Mouse (Mus musculus) mesoderm, embryonic 11.5 days (tissue): ENCODE measurements around the gene Sox5.

Source experiments
- DNase-seq: peaks from one replicate; pipeline ENCODE4 v3.0.0-alpha.2; 2012; ENCODE audit warnings: low read depth, low spot score

Gene Sox5

DNA sequence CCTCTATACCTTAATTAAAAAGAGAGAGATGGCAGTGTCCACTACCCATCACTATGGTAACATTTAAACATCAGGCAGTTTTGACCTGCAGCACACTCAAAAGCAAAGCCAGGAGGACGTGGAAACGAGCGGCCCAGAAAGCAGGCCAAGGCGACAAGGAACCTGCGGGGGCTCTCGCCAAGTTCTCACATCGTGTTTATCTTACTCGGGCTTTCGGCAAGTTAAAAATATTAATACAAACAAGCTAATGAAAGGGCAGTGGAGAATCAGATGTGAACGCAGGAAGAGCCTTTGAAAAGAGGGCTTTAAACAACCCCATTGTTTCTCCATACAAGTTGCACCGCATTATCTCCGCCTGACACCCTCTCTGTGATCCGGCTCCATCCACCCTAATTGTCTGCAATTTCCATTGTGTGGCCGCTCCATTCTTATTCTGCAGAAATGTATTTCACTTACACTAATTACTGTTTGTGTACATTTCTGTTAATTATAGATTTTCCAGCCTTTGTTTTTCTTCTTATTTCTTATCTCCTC, 444.3 kb downstream of the Sox5 start:
- no peak for DNase-seq

DNA sequence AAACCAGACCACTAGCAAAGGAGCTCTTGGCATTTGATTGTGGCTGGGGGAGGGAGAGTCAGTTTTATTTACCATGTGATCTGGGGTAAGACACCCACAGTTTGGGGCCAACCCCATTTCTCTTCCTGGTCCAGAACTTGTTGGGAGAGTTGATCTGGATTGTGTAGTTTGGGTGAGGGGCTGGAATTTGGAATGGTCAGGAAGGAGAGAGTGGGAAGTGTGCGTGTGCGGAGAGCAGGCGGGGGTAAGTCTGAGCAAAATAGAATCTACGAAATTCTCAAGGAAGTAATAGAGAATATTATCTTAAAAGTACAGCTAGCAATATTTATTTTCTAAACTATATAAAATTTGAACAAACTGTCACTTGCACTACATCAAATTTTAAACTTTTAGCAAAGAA, 445.0 kb downstream of the Sox5 start:
- no peak for DNase-seq

DNA sequence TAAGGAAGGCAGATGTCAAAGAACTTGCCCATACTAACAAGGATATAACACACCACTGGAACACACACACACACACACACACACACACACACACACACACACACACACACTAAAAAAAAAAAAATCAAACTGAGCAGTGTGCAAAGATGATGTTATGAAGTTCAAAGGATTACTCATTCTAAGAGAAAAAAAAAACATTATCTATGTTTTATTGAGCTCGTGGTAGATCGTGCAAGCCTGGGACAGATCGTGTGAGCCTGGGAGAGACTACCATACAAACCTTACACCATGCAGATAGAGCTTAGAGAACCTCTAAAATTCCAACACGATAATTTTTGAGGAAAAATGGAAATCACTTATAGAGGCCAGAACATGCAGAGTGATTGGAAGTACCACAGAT, 448.6 kb downstream of the Sox5 start:
- no peak for DNase-seq

DNA sequence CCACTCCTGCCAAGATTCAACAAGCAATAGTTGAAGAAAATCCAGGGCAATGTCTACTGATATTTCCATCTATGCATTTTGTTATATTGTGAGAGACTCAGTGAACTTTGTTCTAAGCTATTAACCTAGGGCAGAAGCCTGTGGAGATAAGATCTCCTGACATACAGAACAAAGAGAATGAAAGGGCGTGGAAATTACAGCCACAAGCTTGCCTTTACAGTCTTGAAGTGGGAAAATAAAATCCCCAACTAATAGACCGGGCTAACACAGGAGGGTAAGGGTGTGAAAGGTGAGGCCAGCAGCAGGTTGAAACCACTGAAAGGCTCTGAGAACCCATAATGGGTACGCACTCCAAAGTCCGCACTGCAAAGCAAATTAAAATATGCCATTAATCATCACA, 449.8 kb downstream of the Sox5 start:
- no peak for DNase-seq

DNA sequence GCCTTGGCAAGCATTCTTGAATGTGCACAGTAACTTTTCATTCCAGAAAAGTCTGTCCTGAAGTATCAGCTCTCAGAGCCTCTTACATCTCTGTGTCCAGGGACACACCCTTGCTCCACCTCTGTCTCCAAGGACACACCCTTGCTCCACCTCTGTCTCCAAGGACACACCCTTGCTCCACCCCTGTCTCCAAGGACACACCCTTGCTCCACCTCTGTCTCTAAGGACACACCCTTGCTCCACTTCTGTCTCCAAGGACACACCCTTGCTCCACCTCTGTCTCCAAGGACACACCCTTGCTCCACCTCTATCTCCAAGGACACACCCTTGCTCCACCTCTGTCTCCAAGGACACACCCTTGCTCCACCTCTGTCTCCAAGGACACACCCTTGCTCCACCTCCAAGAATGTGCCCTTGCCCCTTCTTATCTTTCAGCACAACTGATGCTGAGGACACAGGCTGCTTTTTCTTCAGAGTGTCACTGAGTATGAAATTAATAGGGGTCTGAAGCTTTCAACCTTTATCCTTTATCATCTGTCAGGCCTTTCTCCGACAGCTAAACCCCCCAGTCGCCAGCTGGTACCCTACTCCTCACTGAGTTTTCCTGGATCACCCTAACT, 452.4 kb downstream of the Sox5 start:
- DNase-seq, result no peak

DNA sequence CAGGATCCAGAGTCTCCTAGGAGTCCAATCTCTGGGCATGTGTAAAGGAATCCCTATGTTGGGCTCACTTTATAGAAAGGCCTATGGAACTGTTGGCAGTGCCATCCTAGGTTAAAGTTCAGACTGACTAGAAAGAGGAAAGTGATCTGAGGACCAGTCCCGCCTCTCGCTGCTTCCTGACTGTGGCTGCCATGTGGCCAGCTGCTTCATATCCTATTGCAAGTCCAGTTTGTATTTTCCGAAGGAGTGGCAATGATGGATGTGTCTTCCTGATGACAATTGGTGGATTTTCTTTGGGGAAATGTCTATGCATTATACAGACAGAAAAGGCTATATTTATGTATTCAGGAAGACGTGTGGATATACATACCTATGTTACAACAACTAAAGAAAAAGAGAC, 453.0 kb downstream of the Sox5 start:
- no peak for DNase-seq

DNA sequence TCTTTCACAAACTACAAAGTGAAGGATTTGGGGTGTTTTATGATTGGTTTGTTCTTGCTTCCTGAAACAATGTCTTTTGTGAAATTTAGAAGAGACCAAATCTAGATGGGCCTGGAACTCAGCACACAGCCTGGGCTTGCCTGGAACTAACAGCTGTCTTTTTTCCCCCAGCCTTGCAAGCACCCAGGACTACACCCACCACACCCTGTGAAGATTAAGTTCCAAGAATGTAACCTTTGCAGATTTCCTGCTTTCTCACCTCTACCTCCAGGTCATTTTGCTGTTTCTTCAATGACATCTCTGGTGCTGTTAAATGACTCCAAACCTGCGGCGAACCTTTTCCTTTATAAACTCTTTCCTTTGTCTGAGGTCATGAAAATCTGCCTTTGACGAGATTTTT, 455.0 kb downstream of the Sox5 start:
- no peak for DNase-seq

DNA sequence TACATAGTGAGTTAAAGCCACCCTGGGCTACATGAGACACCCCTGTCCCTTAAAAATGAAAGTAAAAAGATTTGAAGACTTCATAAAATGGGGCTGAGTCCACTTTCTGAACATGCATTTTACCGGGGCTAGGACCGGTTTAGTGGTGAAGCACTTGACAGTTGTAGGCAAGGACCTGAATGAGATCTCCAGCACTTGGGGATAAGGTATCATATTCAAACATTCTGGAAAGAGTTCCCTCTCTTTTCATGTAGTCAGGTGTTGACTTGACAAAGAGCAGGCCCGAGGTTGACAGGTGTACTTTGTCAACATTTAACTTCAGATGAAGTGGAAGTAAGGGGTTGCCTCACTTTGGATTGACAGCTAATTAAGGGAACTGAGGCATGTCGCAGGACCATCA, 458.4 kb downstream of the Sox5 start:
- no peak for DNase-seq

DNA sequence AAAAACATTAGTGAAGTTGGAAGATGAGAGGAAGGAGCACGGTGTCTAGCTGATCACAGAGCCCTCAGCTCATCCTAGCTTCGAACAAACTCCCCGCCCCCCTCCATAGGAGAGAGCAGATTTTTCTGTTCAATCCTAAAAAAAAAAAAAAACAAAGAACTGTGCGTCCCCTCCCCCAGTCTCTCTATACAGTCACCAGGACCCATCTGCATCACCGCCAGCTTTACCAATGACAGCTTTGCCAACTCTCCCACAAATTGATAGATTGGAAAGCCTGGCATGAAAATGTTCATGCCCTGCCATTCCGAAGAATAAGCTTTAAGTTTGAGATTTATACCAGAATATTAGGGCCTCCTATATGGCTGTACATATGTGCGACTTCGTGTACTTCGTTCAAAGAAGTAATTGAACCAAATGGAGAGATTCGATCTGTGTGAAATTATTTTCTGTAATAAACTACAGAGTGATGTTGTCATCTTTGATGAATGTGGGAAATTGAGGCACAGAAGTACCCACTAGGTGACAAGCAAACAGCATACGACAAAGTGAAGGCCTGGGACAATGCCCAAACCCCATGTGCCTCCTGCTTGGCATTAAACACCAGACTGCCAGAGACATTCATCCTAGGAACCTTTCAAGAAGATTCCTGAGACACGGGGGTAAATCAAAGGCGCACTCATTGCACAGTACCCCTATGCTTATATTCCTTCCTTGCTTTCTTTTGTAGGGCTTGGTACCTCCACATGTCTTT, 459.3 kb downstream of the Sox5 start:
- DNase-seq, result no peak

DNA sequence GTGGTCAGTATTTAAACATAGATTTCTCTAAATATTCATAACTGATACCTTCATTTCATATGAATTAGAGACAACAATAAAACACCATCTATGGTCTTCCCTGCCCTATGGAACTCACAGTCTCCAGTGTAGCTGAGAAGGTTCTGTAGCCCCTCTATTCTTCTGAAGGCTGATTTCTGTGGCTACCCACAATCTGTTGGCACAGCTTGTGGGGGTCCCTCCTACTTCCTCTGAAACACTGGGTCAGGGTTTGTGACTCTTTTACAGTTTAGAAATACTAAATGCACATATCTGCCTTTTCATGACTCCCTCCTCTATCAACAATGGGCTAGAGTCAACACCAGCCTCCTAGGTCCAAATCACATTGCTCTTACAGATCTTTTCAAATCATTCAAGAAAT, 461.4 kb downstream of the Sox5 start:
- no peak for DNase-seq

DNA sequence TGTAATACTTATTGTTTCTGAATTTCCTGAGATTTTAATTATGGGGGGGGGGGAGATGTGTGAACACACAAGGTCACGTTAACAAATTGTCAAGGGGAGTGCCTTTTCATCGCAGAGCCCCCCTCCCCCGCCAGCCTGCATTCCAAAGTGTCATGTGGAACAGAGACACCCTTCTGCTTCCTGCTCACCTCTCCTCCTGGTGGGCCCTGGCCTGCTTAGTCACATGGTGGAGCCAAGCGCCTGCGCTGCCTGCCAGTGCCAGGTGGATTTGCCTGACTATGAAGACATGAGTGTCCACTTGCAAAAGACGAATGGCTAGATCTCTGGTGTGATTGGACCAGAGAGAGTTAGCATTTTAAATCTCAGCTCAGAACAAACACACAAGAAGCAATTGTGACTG, 462.1 kb downstream of the Sox5 start:
- DNase-seq, result no peak

DNA sequence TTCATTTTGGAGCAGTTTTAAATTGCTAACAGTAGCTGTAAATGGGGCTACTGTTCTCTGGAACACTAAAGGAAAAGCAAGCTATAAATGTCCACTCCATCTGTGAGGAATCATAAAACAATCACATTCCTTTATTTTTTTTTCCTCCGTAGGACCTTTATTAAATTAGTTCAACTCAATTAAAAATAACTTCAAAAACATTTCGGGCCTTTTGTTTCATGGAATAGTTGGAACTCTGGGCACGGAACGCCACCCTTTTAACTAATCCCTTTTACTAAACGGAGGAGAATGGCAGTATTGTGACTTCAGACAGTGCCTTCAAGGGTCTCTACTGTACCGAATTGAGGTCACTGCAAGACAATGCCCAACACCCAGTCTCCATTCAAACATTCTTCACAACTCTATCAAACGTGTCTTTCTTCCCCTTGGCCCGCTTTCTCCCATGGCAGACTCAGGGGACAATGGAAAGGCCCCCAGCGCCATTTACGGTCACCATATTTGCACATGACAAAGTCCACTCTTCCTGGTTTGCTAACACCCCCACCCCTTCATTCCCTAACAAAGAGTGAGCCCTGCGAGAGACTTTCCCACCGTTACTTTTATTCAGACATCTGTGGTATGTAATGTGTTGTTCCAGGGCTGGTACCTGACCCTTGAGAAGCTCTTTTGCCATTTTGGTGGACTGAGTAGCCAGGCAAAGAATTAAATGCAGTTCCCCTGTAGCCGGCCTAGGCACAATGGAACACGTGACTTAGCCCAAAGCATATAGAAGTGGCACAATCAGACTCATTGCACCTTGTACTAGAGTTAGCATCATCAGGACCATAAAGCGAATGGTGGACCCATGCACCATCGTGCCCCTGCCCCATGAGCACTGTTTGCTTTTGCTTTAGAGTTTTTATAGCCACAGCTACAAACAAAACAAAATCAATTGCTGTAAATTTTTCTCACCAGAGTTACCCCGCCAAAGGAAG, 468.7 kb downstream of the Sox5 start:
- DNase-seq, result peak; percentile 79

DNA sequence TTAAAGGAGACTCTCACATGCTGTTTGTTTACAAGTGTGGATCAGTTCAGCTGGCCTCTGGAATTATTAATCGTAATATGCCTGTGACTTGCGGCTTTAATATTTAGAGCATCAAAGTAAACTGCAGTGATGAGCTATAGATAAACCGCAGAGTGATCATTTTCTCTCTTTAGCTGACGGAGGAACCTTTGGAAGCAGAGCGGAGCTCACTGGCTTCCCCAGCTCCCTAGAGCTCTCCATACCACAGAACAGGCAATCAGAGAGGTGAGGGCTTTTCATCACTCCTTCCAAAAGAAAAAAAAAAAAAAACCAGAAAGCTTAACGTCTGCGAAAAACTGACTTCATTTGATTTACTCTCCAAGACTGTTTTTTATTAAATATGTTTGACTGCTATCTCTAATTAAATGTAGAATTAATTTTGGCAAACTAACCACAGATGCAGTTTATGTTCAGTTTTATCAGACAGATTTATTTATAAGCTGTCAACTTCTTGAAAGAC, 469.4 kb downstream of the Sox5 start:
- no peak for DNase-seq

DNA sequence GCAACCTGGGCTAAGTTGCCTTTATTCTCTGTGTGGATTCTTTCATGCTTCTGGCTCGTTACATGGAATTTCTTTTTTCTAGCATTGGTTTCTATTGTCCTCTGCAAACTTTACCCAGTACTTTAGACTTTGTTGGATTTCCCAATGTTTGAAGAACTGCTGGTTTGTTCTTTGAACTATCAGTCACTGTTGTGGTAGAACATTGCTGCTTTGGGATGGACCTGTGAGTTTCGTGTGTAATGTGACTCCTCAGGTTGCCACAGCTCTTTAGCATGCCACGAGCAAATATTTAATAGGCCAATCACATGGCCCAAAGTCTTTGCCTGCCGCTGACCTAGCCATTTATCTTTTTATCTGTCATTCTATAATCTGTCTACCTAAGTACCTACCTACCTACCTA, 470.0 kb downstream of the Sox5 start:
- DNase-seq, result no peak

DNA sequence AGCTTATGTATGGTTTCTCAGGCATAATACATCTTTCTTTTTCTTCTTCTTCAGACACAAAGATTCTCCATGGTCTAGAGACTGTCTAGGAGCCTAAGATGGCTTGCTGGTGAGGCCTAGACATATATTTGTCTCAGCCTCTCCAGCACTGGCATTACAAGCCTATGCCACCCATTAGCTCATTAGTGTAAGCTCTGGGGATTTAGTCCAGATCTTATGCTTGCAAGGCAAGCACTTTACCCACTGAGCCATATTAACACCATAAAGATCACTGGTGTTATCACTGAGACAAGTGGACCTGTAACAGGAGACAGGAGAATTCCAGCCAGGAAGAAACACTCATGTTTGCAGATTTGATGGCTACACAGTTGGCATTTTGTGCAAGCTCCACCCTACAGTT, 472.6 kb downstream of the Sox5 start:
- no peak for DNase-seq

DNA sequence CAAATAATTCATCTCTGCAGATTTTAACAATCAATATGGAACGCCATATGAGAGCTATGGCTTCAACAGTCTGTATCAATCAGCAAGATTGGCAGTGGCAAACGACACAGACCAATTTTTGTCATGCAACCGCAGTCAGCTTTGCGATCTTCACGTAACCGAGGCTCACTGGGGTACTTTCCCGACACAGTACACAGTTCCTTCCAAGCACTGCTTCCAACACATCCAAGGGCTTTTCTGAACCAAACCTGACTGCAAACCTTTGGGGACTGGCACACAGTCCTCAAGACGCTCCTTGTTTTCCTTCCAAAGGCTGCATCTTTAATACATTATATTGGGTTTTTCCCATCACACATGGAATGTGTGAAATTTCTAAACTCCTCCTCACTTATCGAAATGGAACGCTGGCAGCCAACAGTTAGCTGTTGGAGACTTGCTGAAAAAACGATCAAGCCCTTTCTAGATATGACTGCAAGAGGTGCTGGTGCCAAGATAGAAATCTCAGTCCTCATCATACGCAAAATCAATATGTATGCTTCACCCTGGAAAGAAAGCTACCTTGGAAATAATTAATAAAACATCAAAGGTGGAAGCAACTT, 474.1 kb downstream of the Sox5 start:
- no peak for DNase-seq

DNA sequence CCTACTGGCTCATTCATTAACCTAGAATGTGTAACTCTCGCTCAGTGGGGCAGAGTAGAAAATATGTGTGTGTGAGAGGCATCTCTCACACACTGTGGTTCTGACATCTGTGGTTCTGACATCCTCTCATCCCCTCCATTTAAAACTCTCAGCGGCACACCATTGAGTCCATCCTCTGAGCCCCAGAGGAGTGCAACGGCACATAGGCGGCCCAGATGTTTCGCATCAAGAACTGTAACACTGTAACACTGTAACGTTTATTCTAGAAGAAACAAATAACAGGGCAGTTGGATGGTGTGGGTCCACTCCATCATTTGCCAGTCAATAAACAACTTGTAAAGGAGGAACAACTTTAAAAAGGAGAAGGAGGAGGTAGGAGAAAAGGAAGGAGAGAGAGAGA, 479.0 kb downstream of the Sox5 start:
- DNase-seq, result no peak

DNA sequence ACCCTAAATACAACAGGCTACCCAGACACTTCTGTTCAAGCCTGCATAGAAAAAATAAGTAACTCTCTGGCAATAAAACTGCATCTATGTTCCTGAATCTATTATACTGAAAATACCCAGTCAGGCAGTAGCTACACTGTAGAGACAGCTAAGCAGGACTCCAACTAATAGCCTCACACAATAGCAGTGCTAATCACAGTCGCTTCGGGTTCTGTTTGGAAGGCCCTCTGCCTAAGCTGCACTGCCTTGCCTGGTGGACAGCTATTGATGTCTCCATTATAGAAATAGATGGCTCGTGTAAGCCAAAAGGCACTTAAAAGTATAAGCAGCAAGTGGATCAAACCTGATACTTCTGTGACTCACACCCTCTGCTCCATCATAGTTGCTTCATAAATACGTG, 480.7 kb downstream of the Sox5 start:
- DNase-seq, result no peak

DNA sequence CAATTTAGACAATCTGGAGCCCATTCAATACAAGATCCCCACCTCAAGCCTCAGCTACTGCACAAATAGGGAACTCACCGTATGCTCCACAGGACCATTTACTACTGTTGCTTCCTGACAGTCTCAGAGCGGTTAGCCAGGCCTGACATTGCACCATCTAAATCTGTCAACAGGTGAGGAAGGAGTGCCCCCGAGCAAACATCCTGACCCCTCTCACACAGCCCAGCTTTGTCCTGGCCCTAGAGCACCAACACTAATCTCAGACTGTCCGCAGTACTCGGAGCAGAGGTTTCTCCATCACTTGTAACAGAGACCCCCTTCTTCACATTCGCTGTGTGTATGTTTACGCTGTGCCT, 482.3 kb downstream of the Sox5 start:
- DNase-seq, result peak; percentile 55

DNA sequence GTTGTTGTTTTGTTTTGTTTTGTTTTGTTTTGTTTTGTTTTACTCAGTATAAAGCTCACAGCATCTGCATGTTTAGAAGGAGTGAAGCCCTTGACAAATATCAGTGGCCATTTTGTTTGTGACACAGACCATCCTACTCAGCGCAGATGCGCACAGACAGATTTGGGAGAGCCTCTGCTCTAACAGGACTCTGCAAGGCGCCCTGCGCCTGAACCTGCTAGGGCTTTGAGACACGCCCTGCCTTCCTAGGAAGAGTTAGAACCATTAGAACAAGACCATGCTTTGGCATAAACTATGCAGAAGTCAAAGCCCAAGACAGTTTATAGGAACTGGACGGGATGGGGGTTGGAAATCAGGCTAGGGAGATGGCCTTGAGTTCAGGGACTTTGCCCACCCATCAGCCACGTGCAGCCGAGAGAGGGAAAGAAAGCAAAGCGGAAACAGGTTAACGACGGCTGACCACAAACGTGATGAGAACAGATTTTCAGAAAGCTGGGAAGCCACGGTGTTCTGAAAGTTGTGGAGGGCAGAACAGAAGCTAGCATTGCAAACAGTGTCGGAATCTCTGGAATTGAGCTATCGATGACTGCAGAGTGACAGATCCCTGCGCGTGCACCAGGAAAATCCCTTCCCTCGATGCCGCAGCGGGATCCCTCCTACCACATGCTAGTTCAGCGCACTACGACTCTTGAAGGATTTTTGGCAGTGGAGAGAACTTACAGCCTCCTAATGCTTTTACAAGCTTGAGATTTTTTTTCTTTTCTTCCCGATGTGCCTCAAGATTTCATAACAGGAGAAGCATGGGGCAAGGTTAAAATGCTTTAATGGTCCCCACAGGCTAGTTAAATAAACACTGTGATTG, 482.9 kb downstream of the Sox5 start:
- DNase-seq, result peak; percentile 10

DNA sequence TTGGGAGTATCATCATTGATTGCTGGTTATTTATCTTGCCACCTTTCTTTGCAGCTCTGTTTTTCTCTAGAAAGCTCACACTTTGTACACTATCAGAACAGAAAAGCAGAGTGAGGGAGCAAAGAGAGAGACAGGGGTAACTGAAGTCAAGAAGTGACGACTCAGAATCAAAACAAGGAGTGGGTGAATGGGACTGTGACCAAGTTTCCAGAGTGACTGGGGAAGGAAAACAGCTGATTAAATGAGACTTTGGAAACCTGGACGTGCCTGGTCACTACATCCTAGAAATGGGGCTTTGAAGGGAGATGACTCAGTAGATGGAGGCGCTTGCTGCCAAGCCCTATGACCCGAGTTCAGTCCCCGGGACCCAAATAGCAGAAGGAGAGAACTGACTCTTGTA, 483.9 kb downstream of the Sox5 start:
- DNase-seq, result no peak
